Mouse (Mus musculus): ENCODE measurements around the gene Dis3l2.

- TF ChIP-seq POLR2A (IDR thresholded peaks at IDR 0.05; ENCODE audit: borderline replicate concordance, insufficient read depth, low read length) (no peak), CTCF (IDR thresholded peaks at IDR 0.05; ENCODE audit: borderline replicate concordance, insufficient read depth, low read depth, low read length) (no peak)
These were observed 175.1 kb downstream of the Dis3l2 start for GRCm38 (mm10) chr1:86878743-86879142.

All from cerebellum, adult 2 months (tissue).